Mouse (Mus musculus): ENCODE data around the gene Sgsm2. TPM values are rescaled to one million over a fixed set of nuclear protein-coding genes. Genes with fewer than 3 reads are reported as not detected.

The Sgsm2 gene
- polyA plus RNA-seq, 1 experiment from 2014 or later, result 29.9 TPM

DNA sequence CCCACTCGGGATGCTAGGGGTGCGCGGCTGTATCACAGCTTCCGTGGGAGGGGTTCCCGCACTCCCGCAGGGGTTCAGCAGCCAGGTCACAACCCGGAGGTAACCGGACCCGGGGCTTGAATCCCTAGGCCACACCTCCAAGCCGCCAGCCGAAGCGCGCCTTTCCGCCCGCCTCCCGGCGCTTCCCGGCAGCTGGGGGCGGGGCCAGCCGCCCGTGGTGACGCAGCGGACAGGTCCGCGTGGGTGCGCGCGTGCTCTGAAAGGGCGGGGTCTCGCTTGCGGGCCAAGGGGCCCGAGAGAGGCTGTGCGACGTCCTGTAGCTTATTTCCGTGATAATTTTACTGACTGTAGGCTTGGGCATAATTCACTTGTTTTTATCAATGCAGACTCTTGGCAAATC lies 58.4 kb downstream of the Sgsm2 start:
- H3K27me3 ChIP-seq, result no peaks in the 10 kb centered on the region
- 1% methylated on average over 35 of the region's 35 CpGs for WGBS
- H3K36me3 ChIP-seq, result peaks cover 8% of the 10 kb centered on the region
- peak overlapping the region; percentile 51 for H3K4me3 ChIP-seq
- peak; percentile 71 for ATAC-seq (ENCODE audit: low FRiP score, low read depth)
- H3K27ac ChIP-seq (replicated peaks), result peak overlapping the region; percentile 88
- peaks cover 62% of the 10 kb centered on the region for H3K4me1 ChIP-seq (replicated peaks)
- H3K4me2 ChIP-seq, result peak overlapping the region; percentile 90
- peak overlapping the region; percentile 53 for H3K9ac ChIP-seq
- H3K9me3 ChIP-seq, result no peaks in the 10 kb centered on the region

DNA sequence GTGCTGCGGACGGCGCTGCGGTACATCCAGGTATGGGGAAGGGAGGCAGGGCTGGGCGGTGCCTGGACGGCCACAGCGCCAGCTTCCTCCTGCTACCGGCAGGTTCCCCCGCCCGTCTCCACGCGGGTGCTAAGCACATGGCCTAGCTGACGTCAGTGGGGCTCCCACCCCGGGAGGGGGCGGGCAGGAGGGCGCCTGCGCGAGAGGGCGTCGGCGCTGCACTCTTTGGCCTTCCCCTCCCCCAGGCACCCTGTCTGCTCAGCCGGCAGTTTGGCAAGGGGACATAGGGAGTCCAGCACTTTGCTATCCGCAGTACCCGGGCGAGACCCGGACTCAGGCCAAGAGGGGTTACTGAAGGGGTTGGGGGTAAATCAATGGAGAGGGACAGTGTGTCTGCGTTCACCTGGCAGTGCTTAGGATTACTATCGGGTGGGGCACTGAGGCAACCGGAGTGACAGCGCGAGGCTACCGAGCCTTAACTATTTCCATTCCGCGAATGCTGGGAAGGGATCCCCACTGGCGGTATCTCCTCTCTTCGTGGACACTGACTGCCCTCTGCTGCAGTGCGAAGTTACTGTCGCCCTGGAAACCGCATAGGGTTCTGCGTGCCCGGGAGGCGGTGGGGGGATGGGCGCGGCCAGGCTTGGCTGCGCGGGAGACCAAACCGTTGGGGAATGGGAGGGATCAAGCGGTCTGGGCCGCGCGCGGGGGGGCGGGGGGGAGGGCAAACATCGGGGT lies 59.0 kb downstream of the Sgsm2 start:
- ATAC-seq (ENCODE audit: low FRiP score, low read depth), result peak; percentile 67
- WGBS, result under 1% methylated on average over 52 of the region's 54 CpGs
- peaks cover 8% of the 10 kb centered on the region for H3K36me3 ChIP-seq
- peak overlapping the region; percentile 53 for H3K9ac ChIP-seq
- H3K4me1 ChIP-seq (replicated peaks), result peaks cover 64% of the 10 kb centered on the region
- H3K4me2 ChIP-seq, result peak overlapping the region; percentile 90
- H3K9me3 ChIP-seq, result no peaks in the 10 kb centered on the region
- peak overlapping the region; percentile 88 for H3K27ac ChIP-seq (replicated peaks)
- no peaks in the 10 kb centered on the region for H3K27me3 ChIP-seq
- peak overlapping the region; percentile 51 for H3K4me3 ChIP-seq

GRCm38 (mm10) chr11:74837056-74837693 lies 59.7 kb downstream of the Sgsm2 start:
- Histone ChIP-seq H3K9ac (peak overlapping the region; percentile 53), H3K4me3 (peak overlapping the region; percentile 51), H3K9me3 (no peaks in the 10 kb centered on the region), H3K27me3 (no peaks in the 10 kb centered on the region), H3K27ac (replicated peaks) (peak overlapping the region; percentile 88), H3K4me1 (replicated peaks) (peaks cover 66% of the 10 kb centered on the region), H3K4me2 (peak overlapping the region; percentile 90), H3K36me3 (peaks cover 3% of the 10 kb centered on the region)
- no peak for ATAC-seq (ENCODE audit: low FRiP score, low read depth)
- 49% methylated on average over 16 of the region's 16 CpGs for WGBS

DNA sequence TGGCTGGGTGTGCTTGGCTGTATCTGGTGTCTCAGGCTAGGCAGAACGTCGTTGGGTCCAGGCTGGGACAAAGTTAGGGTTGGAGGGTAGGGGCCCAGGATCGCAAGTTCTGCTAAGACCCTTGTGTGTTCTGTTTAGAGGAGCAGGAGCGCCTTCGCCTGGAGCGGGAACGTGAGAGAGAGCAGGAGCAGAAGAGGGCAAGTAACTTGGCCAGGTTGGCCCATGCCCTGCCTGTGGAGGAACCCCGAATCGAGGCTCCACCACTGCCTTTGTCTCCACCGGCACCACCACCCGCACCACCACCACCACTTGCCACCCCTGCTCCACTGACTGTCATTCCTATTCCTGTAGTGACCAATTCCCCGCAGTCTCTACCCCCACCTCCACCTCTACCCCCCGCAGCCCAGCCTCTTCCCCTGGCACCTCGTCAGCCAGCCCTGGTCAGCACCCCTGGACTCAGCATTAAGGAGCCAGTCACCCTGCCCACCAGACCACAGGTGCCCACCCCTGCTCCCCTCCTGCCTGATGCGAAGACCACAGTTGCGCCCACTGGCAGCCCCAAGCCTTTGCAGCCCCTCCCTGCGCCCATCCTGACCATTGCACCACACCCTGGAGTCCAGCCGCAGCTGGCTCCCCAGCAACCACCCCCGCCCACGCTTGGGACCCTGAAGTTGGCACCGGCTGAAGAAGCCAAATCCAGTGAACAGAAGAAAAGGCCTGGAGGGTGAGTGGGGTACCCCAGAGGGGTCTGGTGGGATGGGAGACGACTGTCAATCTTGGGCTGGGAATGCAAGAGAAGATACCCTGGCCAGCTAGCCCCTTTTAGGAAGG lies 60.4 kb downstream of the Sgsm2 start:
- WGBS, result 88% methylated on average over 22 of the region's 22 CpGs
- H3K9ac ChIP-seq, result no peak overlapping the region; the same call in 1 of the 2 replicates
- no peaks in the 10 kb centered on the region for H3K9me3 ChIP-seq
- no peak for ATAC-seq (ENCODE audit: low FRiP score, low read depth)
- no peak overlapping the region for H3K4me2 ChIP-seq
- H3K27me3 ChIP-seq, result no peaks in the 10 kb centered on the region
- H3K36me3 ChIP-seq, result no peaks in the 10 kb centered on the region
- no peak overlapping the region for H3K4me3 ChIP-seq
- peaks cover 66% of the 10 kb centered on the region for H3K4me1 ChIP-seq (replicated peaks)
- H3K27ac ChIP-seq (replicated peaks), result no peak overlapping the region

DNA sequence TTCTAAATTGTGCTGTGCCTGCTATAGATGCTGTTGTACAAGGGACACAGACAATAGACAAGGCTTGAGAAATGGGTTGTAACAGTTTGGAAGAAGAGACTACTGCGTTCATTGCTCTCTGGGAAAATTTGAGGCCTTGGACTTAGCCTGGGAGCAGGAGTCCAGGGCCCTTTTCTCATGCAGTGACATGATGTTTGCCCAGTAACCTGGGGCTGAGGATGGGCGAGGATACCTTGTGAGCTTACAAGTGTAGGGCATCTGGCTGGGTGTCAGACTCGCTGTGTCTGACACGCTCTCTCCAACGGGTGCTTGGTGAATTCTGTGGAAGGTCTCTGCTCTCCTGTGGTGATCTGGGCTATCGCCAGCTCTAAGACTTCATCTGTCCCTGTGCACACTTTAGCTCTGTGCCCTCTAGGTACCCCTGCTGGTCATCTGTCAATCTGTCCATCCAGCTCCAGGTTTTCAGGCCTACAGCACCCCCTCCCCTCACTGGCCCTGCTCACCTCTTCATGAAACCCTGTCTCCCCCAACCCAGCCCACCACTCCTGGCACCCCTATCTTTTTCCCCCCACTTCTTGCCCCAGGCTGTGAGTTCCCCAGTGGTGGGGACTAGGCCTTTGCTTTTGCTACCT lies 61.2 kb downstream of the Sgsm2 start:
- Histone ChIP-seq H3K4me3 (no peak overlapping the region), H3K27me3 (no peaks in the 10 kb centered on the region), H3K27ac (replicated peaks) (no peak overlapping the region), H3K9me3 (no peaks in the 10 kb centered on the region), H3K4me2 (no peak overlapping the region), H3K4me1 (replicated peaks) (peaks cover 66% of the 10 kb centered on the region), H3K36me3 (no peaks in the 10 kb centered on the region), H3K9ac (no peak overlapping the region)
- 71% methylated on average over 6 of the region's 6 CpGs for WGBS
- ATAC-seq (ENCODE audit: low FRiP score, low read depth), result no peak

DNA sequence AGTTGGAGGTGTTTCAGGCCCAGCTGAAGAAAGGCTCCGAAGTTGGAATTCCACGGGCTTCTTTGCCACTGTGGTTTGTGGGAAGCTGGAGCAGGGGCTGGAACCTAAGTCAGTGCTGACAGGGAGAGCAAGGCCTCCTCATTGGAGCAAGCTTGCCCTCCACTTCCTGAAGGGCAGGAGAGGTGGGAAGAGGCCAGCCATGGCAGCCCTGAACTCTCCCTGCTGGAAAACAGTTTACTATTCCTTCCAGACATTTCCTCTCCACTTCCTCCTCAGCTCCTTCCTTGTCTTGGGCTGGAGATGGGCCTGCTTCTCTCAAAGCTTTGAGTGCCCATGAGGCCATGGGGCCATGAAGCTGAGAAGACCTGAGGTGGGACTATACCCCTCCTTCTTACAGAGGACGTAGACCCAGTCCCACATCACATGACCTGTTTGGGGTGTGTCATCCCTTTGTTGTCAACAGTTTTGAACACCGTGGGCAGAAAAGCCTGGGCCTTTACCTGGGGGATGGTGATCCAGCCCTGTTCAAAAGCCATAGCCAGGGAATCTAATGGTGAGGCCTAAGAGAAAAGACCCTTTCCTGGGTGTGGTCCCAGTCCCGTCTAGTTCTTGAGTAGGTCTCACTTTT lies 62.1 kb downstream of the Sgsm2 start:
- H3K4me1 ChIP-seq (replicated peaks), result peaks cover 66% of the 10 kb centered on the region
- H3K27ac ChIP-seq (replicated peaks), result 0 out of 2 replicates have a peak overlapping the region, but pooled peaks have one; percentile 13
- 59% methylated on average over 5 of the region's 5 CpGs for WGBS
- no peak overlapping the region for H3K4me3 ChIP-seq
- peak overlapping the region; percentile 18; the same call in 1 of the 2 replicates for H3K9ac ChIP-seq
- no peak overlapping the region for H3K4me2 ChIP-seq
- H3K36me3 ChIP-seq, result no peaks in the 10 kb centered on the region
- H3K27me3 ChIP-seq, result no peaks in the 10 kb centered on the region
- no peaks in the 10 kb centered on the region for H3K9me3 ChIP-seq
- ATAC-seq (ENCODE audit: low FRiP score, low read depth), result no peak

GRCm38 (mm10) chr11:74834359-74834638 lies 62.6 kb downstream of the Sgsm2 start:
- Histone ChIP-seq H3K27ac (replicated peaks) (0 out of 2 replicates have a peak overlapping the region, but pooled peaks have one; percentile 13), H3K4me3 (no peak overlapping the region), H3K36me3 (no peaks in the 10 kb centered on the region), H3K9me3 (no peaks in the 10 kb centered on the region), H3K4me2 (0 out of 2 replicates have a peak overlapping the region, but pooled peaks have one; percentile 85), H3K4me1 (replicated peaks) (peaks cover 68% of the 10 kb centered on the region), H3K9ac (no peak overlapping the region), H3K27me3 (no peaks in the 10 kb centered on the region)
- ATAC-seq (ENCODE audit: low FRiP score, low read depth), result no peak
- WGBS, result 75% methylated on average over 1 of the region's 1 CpGs

DNA sequence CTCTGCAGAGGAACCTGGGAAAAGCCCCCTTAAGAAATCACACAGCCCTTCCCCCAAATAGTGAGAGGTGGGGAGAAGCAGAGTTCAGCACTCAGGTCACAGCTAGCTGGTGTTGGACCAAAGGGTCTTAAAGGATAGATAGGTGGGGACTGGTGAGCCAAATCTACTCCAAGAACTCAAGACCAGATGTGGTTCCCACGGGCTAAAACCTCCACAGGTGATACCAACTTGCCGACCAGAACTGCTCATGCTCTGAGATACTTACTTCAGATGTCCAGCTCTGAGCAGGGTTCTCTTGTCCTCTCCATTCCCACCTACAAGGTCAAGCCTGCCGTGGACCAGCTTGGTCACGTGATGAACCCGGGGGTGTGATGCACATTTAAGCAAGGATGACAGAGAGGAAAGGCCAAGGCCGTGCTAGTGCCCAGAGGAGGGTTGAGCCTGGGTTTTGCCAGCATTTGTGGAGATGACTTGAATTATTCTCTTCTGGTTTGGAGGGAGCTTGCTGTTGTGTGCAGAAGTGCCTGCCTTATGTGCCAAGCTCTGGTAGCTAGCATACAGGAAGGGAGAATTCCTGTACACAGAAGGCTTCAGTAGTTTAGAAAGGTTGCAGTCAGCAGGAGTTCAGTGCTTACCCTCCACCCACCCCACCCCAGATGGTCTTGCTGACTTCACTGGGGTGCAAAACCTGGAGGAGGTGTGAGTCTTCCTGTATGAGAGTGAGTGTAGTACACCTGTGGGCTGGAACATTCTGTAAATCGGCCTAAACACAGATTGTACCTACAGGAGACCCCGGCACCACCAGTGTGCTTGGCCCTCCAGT lies 63.1 kb downstream of the Sgsm2 start:
- Histone ChIP-seq H3K27me3 (no peaks in the 10 kb centered on the region), H3K9ac (0 out of 2 replicates have a peak overlapping the region, but pooled peaks have one; percentile 93), H3K4me1 (replicated peaks) (peaks cover 67% of the 10 kb centered on the region), H3K9me3 (no peaks in the 10 kb centered on the region), H3K4me2 (peak overlapping the region; percentile 85), H3K36me3 (no peaks in the 10 kb centered on the region), H3K4me3 (peak overlapping the region; percentile 88), H3K27ac (replicated peaks) (no peak overlapping the region)
- 85% methylated on average over 8 of the region's 8 CpGs for WGBS
- no peak for ATAC-seq (ENCODE audit: low FRiP score, low read depth)

DNA sequence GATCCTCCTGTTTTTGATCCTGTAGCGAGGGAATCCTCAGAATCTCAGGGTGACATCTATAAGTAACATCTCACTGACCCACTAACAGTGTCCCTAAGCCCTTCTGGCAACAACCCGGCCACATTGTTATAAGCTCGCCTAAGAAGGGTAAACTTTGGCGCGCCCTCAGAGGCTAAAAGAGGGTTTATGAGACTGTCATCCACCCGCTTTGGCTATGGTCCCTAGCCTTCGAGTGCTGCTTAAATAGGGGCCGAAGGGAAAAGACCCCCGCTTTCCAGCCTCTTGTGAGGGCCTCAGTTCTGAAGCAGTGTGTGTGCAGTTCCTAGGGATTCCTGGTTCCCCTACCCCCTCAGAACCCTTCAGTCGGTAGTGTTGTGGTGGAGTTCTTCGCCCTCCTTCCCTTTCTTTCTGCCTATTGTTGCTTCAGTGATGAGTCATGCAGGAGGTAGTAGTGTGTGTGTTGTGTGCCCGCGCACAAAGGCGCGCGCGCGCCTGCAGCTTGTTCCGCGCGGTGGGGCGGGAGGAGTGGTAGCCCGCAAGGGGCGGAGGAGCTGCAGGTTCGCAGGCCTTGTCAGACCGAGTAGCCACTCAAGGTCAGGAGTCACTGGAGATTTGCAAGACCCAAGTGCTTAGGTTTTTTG lies 64.2 kb downstream of the Sgsm2 start:
- H3K4me1 ChIP-seq (replicated peaks), result peaks cover 57% of the 10 kb centered on the region
- H3K4me3 ChIP-seq, result peak overlapping the region; percentile 88
- peak overlapping the region; percentile 95 for H3K27ac ChIP-seq (replicated peaks)
- peak overlapping the region; percentile 93 for H3K9ac ChIP-seq
- peak overlapping the region; percentile 85 for H3K4me2 ChIP-seq
- no peaks in the 10 kb centered on the region for H3K36me3 ChIP-seq
- H3K27me3 ChIP-seq, result no peaks in the 10 kb centered on the region
- no peaks in the 10 kb centered on the region for H3K9me3 ChIP-seq
- ATAC-seq (ENCODE audit: low FRiP score, low read depth), result no peak
- WGBS, result under 1% methylated on average over 25 of the region's 26 CpGs

- peak overlapping the region; percentile 85 for H3K4me2 ChIP-seq
- ATAC-seq (ENCODE audit: low FRiP score, low read depth), result peak; percentile 76
- peak overlapping the region; percentile 88 for H3K4me3 ChIP-seq
- peak overlapping the region; percentile 93 for H3K9ac ChIP-seq
- H3K4me1 ChIP-seq (replicated peaks), result peaks cover 49% of the 10 kb centered on the region
- H3K36me3 ChIP-seq, result no peaks in the 10 kb centered on the region
- H3K27me3 ChIP-seq, result no peaks in the 10 kb centered on the region
- WGBS, result under 1% methylated on average over 59 of the region's 61 CpGs
- no peaks in the 10 kb centered on the region for H3K9me3 ChIP-seq
- peak overlapping the region; percentile 95 for H3K27ac ChIP-seq (replicated peaks)
Measured at GRCm38 (mm10) chr11:74831606-74832451, 65.0 kb downstream of the Sgsm2 start.
